Mouse (Mus musculus) ES-E14 (cell line): ENCODE data around the gene Nup133.

Source experiments
- CHD2 ChIP-seq: IDR thresholded peaks from 2 replicates; pipeline ENCODE4 v1.6.1; 2014; ENCODE audit warnings: mild to moderate bottlenecking, low read depth, low read length, inconsistent platforms
- ZC3H11A ChIP-seq: IDR thresholded peaks from 2 replicates; pipeline ENCODE4 v1.6.1; 2012; ENCODE audit warnings: low read depth, mild to moderate bottlenecking, inconsistent platforms, low read length, borderline replicate concordance

GRCm38 (mm10) chr8:123880821-123881350, 68.2 kb downstream of the Nup133 start:
- TF ChIP-seq ZC3H11A (no peak), CHD2 (no peak)
